Mouse (Mus musculus) spleen, adult 2 months (tissue): Measurements from ENCODE around the gene AL732309.1.

ENCODE experiments used
- CTCF ChIP-seq: fragments of 200-500 bp; IDR thresholded peaks from 2 replicates; pipeline ENCODE4 v1.5.1; 2011; ENCODE audit warnings: mild to moderate bottlenecking, inconsistent platforms; ENCODE audit not compliant: insufficient read depth, insufficient read length, insufficient replicate concordance; ENCODE audit errors: extremely low read depth
- POLR2A ChIP-seq: fragments of 200-500 bp; IDR thresholded peaks from 2 replicates; pipeline ENCODE4 v1.6.1; 2011; ENCODE audit warnings: low read depth, low read length, inconsistent platforms

GRCm38 (mm10) chr2:25241438-25241775, 5.3 kb downstream of the AL732309.1 start:
- TF ChIP-seq POLR2A (no peak), CTCF (no peak)
